Mouse (Mus musculus): ENCODE data around the gene Bbip1. TPM values are rescaled to one million over a fixed set of nuclear protein-coding genes. Genes with fewer than 3 reads are reported as not detected.

Gene Bbip1
- total and polyA plus RNA-seq, 3 experiments = 38.8 to 95.7 (median 41.0) TPM

DNA sequence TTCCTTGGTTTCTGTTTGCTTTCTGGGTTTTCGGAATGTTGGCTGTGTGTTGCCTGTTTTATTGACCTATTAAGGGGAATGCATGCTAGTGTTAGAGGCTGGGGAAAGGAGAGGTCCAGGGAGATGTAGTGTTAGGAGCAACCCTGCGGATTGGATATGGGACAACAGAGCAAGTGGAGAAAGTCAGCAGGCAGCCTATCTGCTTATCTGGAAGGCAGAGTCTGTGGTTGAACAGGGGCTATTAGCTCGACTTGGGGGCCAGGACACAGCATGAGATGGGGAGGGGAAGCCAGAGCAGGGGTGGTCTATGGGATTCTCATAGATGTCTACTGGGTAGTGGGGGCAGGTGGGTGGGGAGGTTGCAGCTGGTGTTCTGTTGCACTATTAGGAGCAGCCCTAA lies 37.6 kb upstream of the Bbip1 start:
- Histone ChIP-seq H3K9ac (ENCODE audit: insufficient read depth, low read depth) (no peak overlapping the region), H3K4me2 (ENCODE audit: insufficient read depth, low read depth, poor library complexity, severe bottlenecking) (no peak overlapping the region), H3K4me1 (ENCODE audit: control insufficient read depth in 1 of 2, insufficient read depth in 2 of 2) (peaks cover 0 to 14% of the 10 kb centered on the region in 2 experiments; a peak in 1 of 4 replicates), H3K27ac (ENCODE audit: insufficient read depth, low read depth) (no peak overlapping the region), H3K9me3 (replicated peaks; ENCODE audit: low read length) (no peaks in the 10 kb centered on the region), H3K79me2 (replicated peaks; ENCODE audit: control insufficient read depth, extremely low read depth, insufficient read depth, poor library complexity, severe bottlenecking) (0 out of 2 replicates have a peak, but pooled peaks cover 3% of the 10 kb centered on the region), H3K4me3 (replicated peaks in 1 of 3; ENCODE audit: low read depth in 2 of 3, low read length in 2 of 3, poor library complexity in 1 of 3) (no peak overlapping the region), H3K36me3 (replicated peaks in 1 of 2; ENCODE audit: control insufficient read depth in 1 of 2, insufficient read depth in 1 of 2, low read length in 1 of 2) (peaks cover 0 to 1% of the 10 kb centered on the region in 2 experiments), H3K27me3 (replicated peaks) (no peaks in the 10 kb centered on the region)
- no peak for TF ChIP-seq ETS1 (conservative IDR thresholded peaks at IDR 0.05; ENCODE audit: low read depth, low read length)
- no peak for TF ChIP-seq TCF12 (IDR thresholded peaks at IDR 0.05; ENCODE audit: low read depth, low read length)
- no peak for DNase-seq (ENCODE audit: extremely low read depth)
- dilution Hi-C loops (cut with MboI; ENCODE audit: extremely low pct_ligation_motif_present, extremely low pct_unique_long_range_greater_than_20kb, low sequenced_read_pairs) = no loop called here
- in situ Hi-C loops (cut with MboI; ENCODE audit: low pct_ligation_motif_present, low pct_unique_long_range_greater_than_20kb, low sequenced_read_pairs) = no loop called here

DNA sequence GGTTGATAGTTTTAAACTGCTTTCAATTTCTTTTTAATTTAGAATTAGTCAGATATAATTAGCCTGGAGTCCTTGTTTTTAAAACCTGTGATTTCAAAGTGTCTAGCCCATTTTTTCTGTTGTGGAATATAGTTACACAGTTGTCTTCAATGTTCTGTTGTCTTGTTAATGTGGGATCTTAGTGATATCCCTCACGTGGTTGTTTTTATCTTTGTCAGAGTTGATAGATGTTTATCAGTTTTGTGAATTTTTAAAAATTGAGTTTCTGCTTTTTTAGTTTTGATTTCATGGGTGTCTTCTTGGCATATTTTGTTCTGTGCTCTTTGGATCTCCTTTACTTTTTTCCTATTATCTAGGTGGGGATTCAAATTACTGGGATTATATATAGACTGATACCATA lies 29.2 kb upstream of the Bbip1 start:
- DNase-seq (ENCODE audit: extremely low read depth) = no peak
- Histone ChIP-seq H3K79me2 (replicated peaks; ENCODE audit: control insufficient read depth, extremely low read depth, insufficient read depth, poor library complexity, severe bottlenecking) (peaks cover 11% of the 10 kb centered on the region; the same call in 1 of the 2 replicates), H3K4me2 (ENCODE audit: insufficient read depth, low read depth, poor library complexity, severe bottlenecking) (no peak overlapping the region), H3K4me3 (replicated peaks in 1 of 3; ENCODE audit: low read depth in 2 of 3, low read length in 2 of 3, poor library complexity in 1 of 3) (no peak overlapping the region), H3K9ac (ENCODE audit: insufficient read depth, low read depth) (no peak overlapping the region), H3K27ac (ENCODE audit: insufficient read depth, low read depth) (no peak overlapping the region), H3K9me3 (replicated peaks; ENCODE audit: low read length) (no peaks in the 10 kb centered on the region), H3K27me3 (replicated peaks) (no peaks in the 10 kb centered on the region), H3K4me1 (ENCODE audit: control insufficient read depth in 1 of 2, insufficient read depth in 2 of 2) (peaks cover 0 to 19% of the 10 kb centered on the region in 2 experiments; a peak in 2 of 4 replicates), H3K36me3 (replicated peaks in 1 of 2; ENCODE audit: control insufficient read depth in 1 of 2, insufficient read depth in 1 of 2, low read length in 1 of 2) (peaks cover 0 to 7% of the 10 kb centered on the region in 2 experiments)
- in situ Hi-C loops (cut with MboI; ENCODE audit: low pct_ligation_motif_present, low pct_unique_long_range_greater_than_20kb, low sequenced_read_pairs) = no loop called here
- no peak for TF ChIP-seq JUN (IDR thresholded peaks at IDR 0.05; ENCODE audit: insufficient read depth, low read depth, low read length)
- no peak for TF ChIP-seq ZKSCAN1 (IDR thresholded peaks at IDR 0.05; ENCODE audit: borderline replicate concordance, low read depth, low read length)
- TF ChIP-seq USF2 (conservative IDR thresholded peaks at IDR 0.05; ENCODE audit: low read depth, low read length) = no peak
- TF ChIP-seq IRF4 (IDR thresholded peaks at IDR 0.05; ENCODE audit: low read depth, low read length) = no peak
- TF ChIP-seq ETS1 (conservative IDR thresholded peaks at IDR 0.05; ENCODE audit: low read depth, low read length) = no peak
- TF ChIP-seq MEF2A (IDR thresholded peaks at IDR 0.05; ENCODE audit: borderline replicate concordance, low read depth, low read length) = no peak
- no peak for TF ChIP-seq MAX (IDR thresholded peaks at IDR 0.05; ENCODE audit: low read length)
- no peak for TF ChIP-seq RCOR1 (conservative IDR thresholded peaks at IDR 0.05; ENCODE audit: low read depth, low read length)
- dilution Hi-C loops (cut with MboI; ENCODE audit: extremely low pct_ligation_motif_present, extremely low pct_unique_long_range_greater_than_20kb, low sequenced_read_pairs) = no loop called here

- peak overlapping the region; percentile 50 for H3K4me2 ChIP-seq (ENCODE audit: insufficient read depth, low read depth, poor library complexity, severe bottlenecking)
- in situ Hi-C loops (cut with MboI; ENCODE audit: low pct_ligation_motif_present, low pct_unique_long_range_greater_than_20kb, low sequenced_read_pairs) = no loop called here
Measured at GRCm38 (mm10) chr19:53971938-53972337, 27.5 kb upstream of the Bbip1 start.

More at GRCm38 (mm10) chr19:53971938-53972337, 27.5 kb upstream of the Bbip1 start:
- H3K36me3 ChIP-seq (replicated peaks in 1 of 2; ENCODE audit: control insufficient read depth in 1 of 2, insufficient read depth in 1 of 2, low read length in 1 of 2) = peaks cover 0 to 6% of the 10 kb centered on the region in 2 experiments
- no peak overlapping the region for H3K9ac ChIP-seq (ENCODE audit: insufficient read depth, low read depth)
- peaks cover 14% of the 10 kb centered on the region; the same call in 1 of the 2 replicates for H3K79me2 ChIP-seq (replicated peaks; ENCODE audit: control insufficient read depth, extremely low read depth, insufficient read depth, poor library complexity, severe bottlenecking)
- H3K27me3 ChIP-seq (replicated peaks) = no peaks in the 10 kb centered on the region
- DNase-seq (ENCODE audit: extremely low read depth) = peak; percentile 28
- dilution Hi-C loops (cut with MboI; ENCODE audit: extremely low pct_ligation_motif_present, extremely low pct_unique_long_range_greater_than_20kb, low sequenced_read_pairs) = no loop called here
- H3K9me3 ChIP-seq (replicated peaks; ENCODE audit: low read length) = no peaks in the 10 kb centered on the region
- H3K4me1 ChIP-seq (ENCODE audit: control insufficient read depth in 1 of 2, insufficient read depth in 2 of 2) = peaks cover 0 to 16% of the 10 kb centered on the region in 2 experiments; a peak in 2 of 4 replicates
- no peak for TF ChIP-seq HCFC1 (IDR thresholded peaks at IDR 0.05; ENCODE audit: low read depth, low read length)
- 0 out of 2 replicates have a peak, but pooled peaks have one; percentile 10 for TF ChIP-seq JUND (conservative IDR thresholded peaks at IDR 0.05; ENCODE audit: low read depth, low read length)
- no peak for TF ChIP-seq ZC3H11A (IDR thresholded peaks at IDR 0.05; ENCODE audit: low read depth, low read length)
- TF ChIP-seq ELF1 (IDR thresholded peaks at IDR 0.05; ENCODE audit: low read depth, low read length) = no peak
- no peak for TF ChIP-seq MEF2A (IDR thresholded peaks at IDR 0.05; ENCODE audit: borderline replicate concordance, low read depth, low read length)
- TF ChIP-seq EP300 (IDR thresholded peaks at IDR 0.05; ENCODE audit: low read length) = 0 out of 2 replicates have a peak, but pooled peaks have one; percentile 28
- H3K4me3 ChIP-seq (replicated peaks in 1 of 3; ENCODE audit: low read depth in 2 of 3, low read length in 2 of 3, poor library complexity in 1 of 3) = no peak overlapping the region
- no peak overlapping the region for H3K27ac ChIP-seq (ENCODE audit: insufficient read depth, low read depth)

Data from CH12.LX (cell line).